In genomic region chr2:6376941-6377340, GRCm38 (mm10) we compare ENCODE assay signal across 19 mouse cellular contexts. TPM values are rescaled to one million over a fixed set of nuclear protein-coding genes. Genes with fewer than 3 reads are reported as not detected.
DNase-seq lines count a peak whose midpoint lies in the region.
"Had no signal": no experiment of that assay in that cellular context is flagged by ENCODE, and none has a peak within 500 bp of the region (broad histone marks: within the 10 kb centered on the region; RNA-seq: fewer than 3 reads in every experiment).

No protein-coding gene starts in this region.

- H3K36me3 ChIP-seq in limb, embryonic 10.5 days, result 0 out of 2 replicates have a peak, but pooled peaks cover 2% of the 10 kb centered on the region
- H3K36me3 ChIP-seq: forebrain, embryonic 10.5 days had no signal

- H3K27ac ChIP-seq in limb, embryonic 10.5 days, result peak overlapping the region; percentile 1; the same call in 1 of the 2 replicates
- H3K27ac ChIP-seq: forebrain, embryonic 10.5 days; forebrain, embryonic 13.5 days; hindbrain, embryonic 14.5 days; hindbrain, postnatal 0 days had no signal

- H3K4me1 ChIP-seq in limb, embryonic 10.5 days, result no peaks in the 10 kb centered on the region

- 91% methylated on average over 4 of the region's 4 CpGs for WGBS in limb, embryonic 10.5 days

- peak; percentile 71 for DNase-seq in heart, adult 11 months
- no peak for DNase-seq in heart, postnatal 10 days
- peak; percentile 15 for DNase-seq in thymus, postnatal 0 days (ENCODE audit: low spot score)
- no peak for DNase-seq in thymus, postnatal 14 days
- no peak for DNase-seq in limb, embryonic 10.5 days (ENCODE audit: low spot score)
- no peak for DNase-seq in cerebellum, postnatal 25 days
- no peak for DNase-seq in right cerebral cortex, postnatal 14 days
- DNase-seq: adrenal gland, adult 8-10 months; adrenal gland, postnatal 25 days; cerebellum, adult 11-12 months; cerebellum, adult 9-10 months; cerebellum, postnatal 14 days; gastrocnemius, postnatal 10 days; gastrocnemius, postnatal 36 days; heart, postnatal 4 days had no signal

- no peak overlapping the region for H3K4me3 ChIP-seq in limb, embryonic 10.5 days
- H3K4me3 ChIP-seq: forebrain, embryonic 10.5 days; forebrain, embryonic 13.5 days had no signal

- no peaks in the 10 kb centered on the region for H3K27me3 ChIP-seq in limb, embryonic 10.5 days (ENCODE audit: low read depth, poor library complexity, severe bottlenecking)
- H3K27me3 ChIP-seq: forebrain, embryonic 13.5 days had no signal

- no peaks in the 10 kb centered on the region for H3K9me3 ChIP-seq in limb, embryonic 10.5 days (replicated peaks)
- H3K9me3 ChIP-seq: forebrain, embryonic 10.5 days; forebrain, embryonic 13.5 days had no signal

- intact Hi-C loops in heart, postnatal 10 days (cut with DNase I), result no loop called here

RNA-seq across cellular contexts. Expression of gene Usp6nl, which starts 54.5 kb away (rescaled TPM):
- total RNA-seq in heart, postnatal 10 days (2021), result 10 to 100 TPM; 13.6 to 14.6 TPM
- polyA plus RNA-seq in thymus, postnatal 0 days (2015; fragmentation: Nextera tagmentation; extraction: Ambion mirVana), result 5.0 and 5.3 TPM in 2 replicates
- polyA plus RNA-seq in limb, embryonic 10.5 days (2016; fragmentation: Nextera tagmentation; extraction: Ambion mirVana), result 11.8 and 12.8 TPM in 2 replicates

Comparison
In these comparisons a context has a peak if more than half of its experiments do, and no peak if none do; other contexts are left out.
1. DNase-seq: peak in heart, adult 11 months (single experiment) and thymus, postnatal 0 days (single experiment); none in heart, postnatal 10 days (0 of 2), thymus, postnatal 14 days (single experiment), limb, embryonic 10.5 days (single experiment), cerebellum, postnatal 25 days (0 of 2) and right cerebral cortex, postnatal 14 days (single experiment).